Mouse (Mus musculus) bone marrow, adult 2 months (tissue): ENCODE measurements around the gene Gp2. TPM values are rescaled to one million over a fixed set of nuclear protein-coding genes. Genes with fewer than 3 reads are reported as not detected.

ENCODE experiments used
- H3K27ac ChIP-seq: fragments of 200-500 bp; 2 replicates; pipeline ENCODE4 v1.5.1; 2012; ENCODE audit warnings: low read depth, mild to moderate bottlenecking, control low read depth, inconsistent platforms, low read length; ENCODE audit not compliant: control insufficient read depth, poor library complexity, insufficient read depth
- H3K4me1 ChIP-seq: fragments of 200-500 bp; 2 replicates; pipeline ENCODE4 v1.6.1; 2011; ENCODE audit warnings: low read length; ENCODE audit not compliant: control insufficient read depth, insufficient read depth
- H3K4me3 ChIP-seq: fragments of 200-500 bp; replicated peaks from 2 replicates; pipeline ENCODE3; 2011; ENCODE audit warnings: mild to moderate bottlenecking, low read depth, low read length, control low read depth; ENCODE audit not compliant: control insufficient read depth
- CTCF ChIP-seq: fragments of 200-500 bp; IDR thresholded peaks from 2 replicates; pipeline ENCODE4 v1.5.1; 2011; ENCODE audit warnings: low read length, control low read depth; ENCODE audit not compliant: control insufficient read depth, insufficient read depth
- POLR2A ChIP-seq: fragments of 200-500 bp; IDR thresholded peaks from 2 replicates; pipeline ENCODE4 v1.6.1; 2011; ENCODE audit warnings: low read depth, mild to moderate bottlenecking, control low read depth, low read length, borderline replicate concordance; ENCODE audit not compliant: control insufficient read depth
- WGBS: fragments of 180-500 bp; shearing (Covaris S2); methylation state at CpG from one replicate; pipeline ENCODE4 v1.1.7; 2018; 5-methylcytosine and 5-hydroxymethylcytosine counted together
- polyA plus RNA-seq: library from polyadenylated mRNA; stranded (reverse); fragments of >200 nt; gene quantifications from 2 replicates; pipeline ENCODE4 v1.2.4, GENCODE M21; 2011; ENCODE audit warnings: low replicate concordance; ENCODE audit not compliant: missing spikeins, insufficient read depth, insufficient read length

The Gp2 gene
- polyA plus RNA-seq, 1 experiment = not detected

GRCm38 (mm10) chr7:119427180-119427616 lies 31.9 kb downstream of the Gp2 start:
- TF ChIP-seq POLR2A (no peak), CTCF (no peak)
- 20% methylated on average over 6 of the region's 6 CpGs for WGBS
- no peaks in the 10 kb centered on the region for H3K4me1 ChIP-seq
- H3K27ac ChIP-seq = no peak overlapping the region
- no peak overlapping the region for H3K4me3 ChIP-seq

- Histone ChIP-seq H3K4me1 (no peaks in the 10 kb centered on the region), H3K27ac (no peak overlapping the region), H3K4me3 (no peak overlapping the region)
- TF ChIP-seq CTCF (no peak), POLR2A (no peak)
- 25% methylated on average over 2 of the region's 2 CpGs for WGBS
Measured at GRCm38 (mm10) chr7:119420730-119421129, 38.4 kb downstream of the Gp2 start.

DNA sequence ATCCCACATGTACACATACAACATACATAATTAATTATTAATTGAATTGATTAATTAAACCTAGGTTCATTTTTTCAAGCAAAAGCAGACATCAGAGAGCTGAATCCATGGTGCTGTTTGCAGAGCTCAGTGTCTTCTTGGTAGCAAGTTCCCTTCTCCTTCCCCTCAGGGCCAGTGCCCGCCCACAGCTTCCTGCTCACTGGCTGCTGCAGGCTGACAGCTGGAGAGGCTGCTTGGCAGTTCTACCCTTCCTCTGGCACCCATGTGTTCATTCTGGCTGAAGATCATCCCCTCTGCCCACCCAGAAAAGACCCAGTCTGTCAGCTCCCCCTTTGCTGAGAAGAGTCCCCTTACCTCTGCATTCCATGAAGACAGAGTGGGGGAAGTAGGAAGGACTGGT lies 40.6 kb downstream of the Gp2 start:
- Histone ChIP-seq H3K27ac (no peak overlapping the region), H3K4me1 (no peaks in the 10 kb centered on the region), H3K4me3 (no peak overlapping the region)
- 0% methylated on average over 1 of the region's 1 CpGs for WGBS
- TF ChIP-seq POLR2A = no peak
- TF ChIP-seq CTCF = no peak

GRCm38 (mm10) chr7:119394050-119394732 lies 64.9 kb downstream of the Gp2 start:
- no peak overlapping the region for H3K4me3 ChIP-seq
- H3K27ac ChIP-seq = no peak overlapping the region
- 82% methylated on average over 13 of the region's 13 CpGs for WGBS
- H3K4me1 ChIP-seq = no peaks in the 10 kb centered on the region
- TF ChIP-seq POLR2A (no peak), CTCF (no peak)

Other genes with a start within 250 kb of the Gp2 start
- 3.4 TPM in 1 of 2 replicates, not detected in the other for gene Umod, start 20.0 kb upstream of the Gp2 start, polyA plus RNA-seq
- gene Acsm5, start 60.2 kb upstream of the Gp2 start, polyA plus RNA-seq = not detected in 2 replicates
- gene Pdilt, start 64.2 kb upstream of the Gp2 start, polyA plus RNA-seq = not detected in 2 replicates
- gene Acsm2, start 95.1 kb upstream of the Gp2 start, polyA plus RNA-seq = 9.7 TPM in 1 of 2 replicates, not detected in the other
- gene Acsm1, start 147.7 kb upstream of the Gp2 start, polyA plus RNA-seq = 0.95 and 2.4 TPM in 2 replicates
- gene Acsm4, start 230.7 kb upstream of the Gp2 start, polyA plus RNA-seq = not detected in 2 replicates